13 mouse cellular contexts compared by ENCODE assay signal in the genomic region with DNA sequence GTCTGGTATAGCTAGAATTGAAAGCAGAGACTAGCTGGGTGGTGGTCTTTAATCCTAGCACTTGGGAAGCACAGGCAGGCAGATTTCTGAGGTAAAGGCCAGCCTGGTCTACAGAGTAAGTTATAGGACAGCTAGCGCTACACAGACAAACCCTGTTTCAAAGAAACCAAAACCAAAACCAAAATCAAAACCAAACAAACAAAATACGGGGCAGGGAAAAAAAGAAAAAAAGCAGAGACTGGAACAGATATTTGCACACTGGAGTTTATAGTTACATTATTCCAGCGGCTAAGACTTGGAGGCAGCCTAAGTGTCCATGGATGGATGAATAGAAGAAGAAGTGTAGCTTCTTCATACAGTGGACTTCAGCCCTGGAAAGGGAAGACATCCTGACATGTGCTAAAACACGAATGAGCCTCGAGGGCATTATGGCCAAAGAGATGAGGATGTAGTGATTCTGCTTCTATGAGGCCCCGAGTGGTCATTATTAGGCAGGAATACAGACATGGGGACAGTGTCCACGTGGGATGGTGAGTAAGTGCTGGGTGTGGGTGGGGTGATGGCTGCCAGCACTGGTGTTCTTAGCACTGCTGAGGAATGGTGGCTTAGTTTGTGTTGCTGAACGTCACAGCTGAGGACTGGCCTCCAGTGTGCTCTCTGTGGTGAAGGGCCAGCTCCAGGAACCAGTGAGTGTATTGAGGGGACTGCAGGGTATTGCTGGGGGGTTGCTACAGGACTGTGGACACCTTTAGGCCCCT. TPM values are rescaled to one million over a fixed set of nuclear protein-coding genes. Genes with fewer than 3 reads are reported as not detected.
A peak's percentile ranks its signal among the peaks of the same experiment; 100 is the strongest.
DNase-seq lines count a peak whose midpoint lies in the region; ATAC-seq and TF ChIP-seq lines count a peak whose summit lies in the region.
"Had no signal": no experiment of that assay in that cellular context is flagged by ENCODE, and none has a peak within 500 bp of the region (broad histone marks: within the 10 kb centered on the region; RNA-seq: fewer than 3 reads in every experiment).

No protein-coding gene starts in this region.

- no peak for TF ChIP-seq EP300 in heart, adult 2 months (IDR thresholded peaks at IDR 0.05; ENCODE audit: insufficient read depth, low read depth, low read length)

- H3K4me3 ChIP-seq in heart, adult 2 months = 0 out of 2 replicates have a peak overlapping the region, but pooled peaks have one; percentile 3
- no peak overlapping the region; the same call in 1 of the 2 replicates for H3K4me3 ChIP-seq in spleen, adult 2 months (ENCODE audit: extremely low read depth, insufficient read depth, insufficient read length)
- H3K4me3 ChIP-seq in liver, embryonic 11.5 days (ENCODE audit: low read depth, low read length) = no peak overlapping the region
- H3K4me3 ChIP-seq in hindbrain, embryonic 14.5 days (replicated peaks; ENCODE audit: low read length) = no peak overlapping the region
- H3K4me3 ChIP-seq: forebrain, embryonic 15.5 days; intestine, embryonic 15.5 days; lung, embryonic 15.5 days; neural tube, embryonic 13.5 days had no signal

- no peak for TF ChIP-seq POLR2A in heart, adult 2 months (IDR thresholded peaks at IDR 0.05; ENCODE audit: insufficient read depth, low read depth, low read length)
- no peak for TF ChIP-seq POLR2A in spleen, adult 2 months (IDR thresholded peaks at IDR 0.05; ENCODE audit: low read depth, low read length)

- no peak for ATAC-seq in liver, embryonic 11.5 days (replicated peaks; ENCODE audit: low FRiP score)
- ATAC-seq in hindbrain, embryonic 14.5 days (ENCODE audit: low FRiP score) = no peak
- ATAC-seq: forebrain, embryonic 15.5 days; intestine, embryonic 15.5 days had no signal

- 0 out of 2 replicates have a peak overlapping the region, but pooled peaks have one; percentile 14 for H3K9ac ChIP-seq in heart, adult 2 months (ENCODE audit: low read depth, low read length)
- H3K9ac ChIP-seq in liver, embryonic 11.5 days (ENCODE audit: low read depth, low read length) = peak overlapping the region; percentile 77
- no peak overlapping the region for H3K9ac ChIP-seq in hindbrain, embryonic 14.5 days
- H3K9ac ChIP-seq: forebrain, embryonic 15.5 days; intestine, embryonic 15.5 days; lung, embryonic 15.5 days; neural tube, embryonic 13.5 days had no signal

- H3K36me3 ChIP-seq in heart, adult 2 months (ENCODE audit: control insufficient read depth, insufficient read depth, low read length) = no peaks in the 10 kb centered on the region
- no peaks in the 10 kb centered on the region for H3K36me3 ChIP-seq in spleen, adult 2 months (ENCODE audit: control insufficient read depth, insufficient read depth, low read length)
- peaks cover 14% of the 10 kb centered on the region; the same call in 1 of the 2 replicates for H3K36me3 ChIP-seq in liver, embryonic 11.5 days (ENCODE audit: control insufficient read depth, insufficient read depth, low read length)
- peaks cover 43% of the 10 kb centered on the region for H3K36me3 ChIP-seq in hindbrain, embryonic 14.5 days (replicated peaks; ENCODE audit: control insufficient read depth, insufficient read depth)

- H3K79me2 ChIP-seq in heart, adult 2 months (replicated peaks; ENCODE audit: control insufficient read depth, insufficient read depth, low read length) = 0 out of 2 replicates have a peak, but pooled peaks cover 2% of the 10 kb centered on the region

- no peak for DNase-seq in heart, adult 2 months
- DNase-seq in heart, postnatal 25 days (ENCODE audit: low spot score) = no peak
- no peak for DNase-seq in spleen, adult 2 months (ENCODE audit: low read depth in 1 of 2, low spot score in 2 of 2)
- DNase-seq in spleen, adult 12 weeks (ENCODE audit: low spot score) = no peak
- DNase-seq in liver, embryonic 11.5 days (ENCODE audit: low spot score) = no peak
- no peak for DNase-seq in thymus, adult 18-20 months
- no peak for DNase-seq in hindbrain, embryonic 14.5 days (ENCODE audit: low spot score)
- DNase-seq: cerebellum, adult 8-10 months; kidney, postnatal 4 days had no signal

- WGBS in heart, adult 2 months = 56% methylated on average over 8 of the region's 8 CpGs
- WGBS in spleen, adult 2 months = 70% methylated on average over 8 of the region's 8 CpGs
- 80% methylated on average over 8 of the region's 8 CpGs for WGBS in liver, embryonic 11.5 days
- 92% methylated on average over 8 of the region's 8 CpGs for WGBS in hindbrain, embryonic 14.5 days

- peak overlapping the region; percentile 78; the same call in 1 of the 2 replicates for H3K4me2 ChIP-seq in liver, embryonic 11.5 days
- H3K4me2 ChIP-seq in hindbrain, embryonic 14.5 days (replicated peaks) = no peak overlapping the region
- H3K4me2 ChIP-seq: forebrain, embryonic 15.5 days; intestine, embryonic 15.5 days; lung, embryonic 15.5 days; neural tube, embryonic 13.5 days had no signal

- intact Hi-C loops in heart, adult 2 months (cut with DNase I) = no loop called here
- intact Hi-C loops in heart, postnatal 25 days (cut with DNase I) = no loop called here

- H3K4me1 ChIP-seq in heart, adult 2 months (ENCODE audit: control insufficient read depth, insufficient read depth, low read length) = peaks cover 24% of the 10 kb centered on the region
- H3K4me1 ChIP-seq in spleen, adult 2 months (ENCODE audit: control insufficient read depth, insufficient read depth, insufficient read length) = no peaks in the 10 kb centered on the region; the same call in 1 of the 2 replicates
- peaks cover 43% of the 10 kb centered on the region for H3K4me1 ChIP-seq in liver, embryonic 11.5 days (replicated peaks; ENCODE audit: control insufficient read depth, insufficient read depth, low read length)
- H3K4me1 ChIP-seq in hindbrain, embryonic 14.5 days (replicated peaks; ENCODE audit: control insufficient read depth, insufficient read depth, low read length) = no peaks in the 10 kb centered on the region
- H3K4me1 ChIP-seq: intestine, embryonic 15.5 days; lung, embryonic 15.5 days had no signal

- H3K27me3 ChIP-seq in heart, adult 2 months (ENCODE audit: control insufficient read depth, insufficient read depth, low read length) = no peaks in the 10 kb centered on the region
- no peaks in the 10 kb centered on the region for H3K27me3 ChIP-seq in spleen, adult 2 months (ENCODE audit: control insufficient read depth, insufficient read depth, low read length)
- no peaks in the 10 kb centered on the region for H3K27me3 ChIP-seq in liver, embryonic 11.5 days (replicated peaks; ENCODE audit: control insufficient read depth, insufficient read depth, low read length)
- H3K27me3 ChIP-seq in hindbrain, embryonic 14.5 days (ENCODE audit: control insufficient read depth, insufficient read depth, low read length) = no peaks in the 10 kb centered on the region
- H3K27me3 ChIP-seq: forebrain, embryonic 15.5 days; lung, embryonic 15.5 days; neural tube, embryonic 13.5 days had no signal

- no peak for TF ChIP-seq CTCF in heart, adult 2 months (IDR thresholded peaks at IDR 0.05)
- no peak for TF ChIP-seq CTCF in spleen, adult 2 months (IDR thresholded peaks at IDR 0.05; ENCODE audit: extremely low read depth, insufficient read depth, insufficient read length, insufficient replicate concordance)

- no peaks in the 10 kb centered on the region for H3K9me3 ChIP-seq in liver, embryonic 11.5 days (ENCODE audit: control insufficient read depth, low read length)
- H3K9me3 ChIP-seq in hindbrain, embryonic 14.5 days (ENCODE audit: control insufficient read depth, low read length) = no peaks in the 10 kb centered on the region
- H3K9me3 ChIP-seq: forebrain, embryonic 15.5 days; intestine, embryonic 15.5 days; lung, embryonic 15.5 days; neural tube, embryonic 13.5 days had no signal

- H3K27ac ChIP-seq in heart, adult 2 months = peak overlapping the region; percentile 75
- H3K27ac ChIP-seq in spleen, adult 2 months (ENCODE audit: insufficient read depth, low read length) = peak overlapping the region; percentile 4; the same call in 1 of the 2 replicates
- peak overlapping the region; percentile 96 for H3K27ac ChIP-seq in liver, embryonic 11.5 days (ENCODE audit: low read depth, low read length)
- H3K27ac ChIP-seq in hindbrain, embryonic 14.5 days = no peak overlapping the region
- H3K27ac ChIP-seq: forebrain, embryonic 15.5 days; intestine, embryonic 15.5 days; lung, embryonic 15.5 days; neural tube, embryonic 13.5 days had no signal

RNA-seq across cellular contexts. Expression of a gene that starts 24.5 kb away (rescaled TPM):
- 10 to 100 TPM; 13.1 to 16.5 TPM for total RNA-seq in heart, adult 2 months (2021)
- 26.2 and 27.7 TPM in 2 replicates for polyA plus RNA-seq in heart, adult 2 months (2012; rRNA removed)
- total RNA-seq in heart, postnatal 25 days (2021) = 10 to 100 TPM; 16.0 to 16.2 TPM
- 27.8 and 30.1 TPM in 2 replicates for polyA plus RNA-seq in spleen, adult 2 months (2012; rRNA removed)
- 38.8 and 39.3 TPM in 2 replicates for polyA plus RNA-seq in liver, embryonic 11.5 days (2014; fragmentation: Nextera tagmentation; extraction: Ambion mirVana)
- polyA plus RNA-seq in hindbrain, embryonic 14.5 days (2014; fragmentation: Nextera tagmentation; extraction: Ambion mirVana) = 34.1 and 36.5 TPM in 2 replicates
